Mouse (Mus musculus) CH12F3 (cell line): Measurements from ENCODE around the gene Smarcb1.

Experiments used
- in situ Hi-C: fragments of 300-500 bp; cut with MboI; formaldehyde crosslinking; loops from 2 replicates; pipeline ENCODE4 v1.14.3; 2020; ENCODE audit warnings: low sequenced_read_pairs

The Smarcb1 gene

GRCm38 (mm10) chr10:75859107-75859746 lies 62.2 kb downstream of the Smarcb1 start:
- in situ Hi-C loops: no loop called here

GRCm38 (mm10) chr10:75857598-75857997 lies 63.8 kb downstream of the Smarcb1 start:
- in situ Hi-C loops: no loop called here

GRCm38 (mm10) chr10:75856976-75857375 lies 64.4 kb downstream of the Smarcb1 start:
- in situ Hi-C loops: no loop called here

- in situ Hi-C loops: no loop called here
These were observed 65.1 kb downstream of the Smarcb1 start for GRCm38 (mm10) chr10:75856155-75856907.

GRCm38 (mm10) chr10:75855416-75855981 lies 65.9 kb downstream of the Smarcb1 start:
- in situ Hi-C loops: no loop called here

- in situ Hi-C loops: no loop called here
These were observed 66.6 kb downstream of the Smarcb1 start for GRCm38 (mm10) chr10:75854791-75855190.

GRCm38 (mm10) chr10:75854096-75854495 lies 67.3 kb downstream of the Smarcb1 start:
- in situ Hi-C loops: no loop called here

- in situ Hi-C loops: no loop called here
These were observed 68.0 kb downstream of the Smarcb1 start for GRCm38 (mm10) chr10:75853452-75853851.

GRCm38 (mm10) chr10:75852539-75853125 lies 68.8 kb downstream of the Smarcb1 start:
- in situ Hi-C loops: no loop called here

GRCm38 (mm10) chr10:75851681-75852080 lies 69.7 kb downstream of the Smarcb1 start:
- in situ Hi-C loops: no loop called here

GRCm38 (mm10) chr10:75851076-75851475 lies 70.3 kb downstream of the Smarcb1 start:
- in situ Hi-C loops: no loop called here

GRCm38 (mm10) chr10:75848382-75848781 lies 73.0 kb downstream of the Smarcb1 start:
- in situ Hi-C loops: no loop called here
